Mouse (Mus musculus): ENCODE data around the gene Hoxc8.

The Hoxc8 gene

DNA sequence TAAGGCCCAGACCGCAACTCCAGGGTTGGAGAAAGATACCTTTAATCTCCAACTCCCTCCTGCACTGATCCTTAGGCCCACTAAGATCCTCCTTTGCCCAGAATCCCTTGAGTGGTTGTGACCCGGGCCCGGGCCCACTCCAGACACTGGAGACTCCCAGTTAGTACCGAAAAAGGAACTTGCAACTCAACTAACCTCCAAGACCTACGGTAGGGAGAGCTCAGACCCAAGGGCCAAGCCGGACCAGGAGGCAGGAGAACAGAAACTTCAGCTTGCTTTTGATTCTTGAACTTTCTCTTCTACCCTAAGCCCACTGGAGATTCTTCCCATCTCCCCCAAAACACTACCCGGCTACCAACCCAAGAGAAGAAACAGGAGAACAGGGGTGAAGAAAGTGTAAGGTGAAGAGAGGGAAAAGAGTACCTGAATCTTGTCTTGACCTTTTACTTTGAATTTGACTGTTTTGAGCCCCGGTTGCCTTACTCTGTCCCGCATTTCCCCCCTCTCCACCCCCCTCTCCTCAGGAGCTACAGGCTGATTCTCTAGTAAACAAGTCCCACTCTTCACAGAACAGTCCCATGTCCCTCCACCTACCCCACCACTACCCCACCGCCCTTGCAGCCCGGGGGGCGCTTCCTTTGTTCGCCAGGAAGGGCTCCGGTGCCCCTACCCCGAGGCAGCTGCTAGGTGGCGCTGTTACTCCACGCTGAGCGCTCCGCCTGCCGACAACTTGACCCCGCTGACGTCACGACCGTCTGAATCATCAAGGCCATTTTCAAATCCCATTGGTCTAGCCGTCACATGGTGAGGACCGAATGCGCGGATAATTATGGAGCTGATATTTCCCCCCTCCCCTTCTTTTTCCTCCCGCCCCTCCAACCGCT is 24.3 kb upstream of the Hoxc8 start:
- DNase-seq: peak; percentile 97

DNA sequence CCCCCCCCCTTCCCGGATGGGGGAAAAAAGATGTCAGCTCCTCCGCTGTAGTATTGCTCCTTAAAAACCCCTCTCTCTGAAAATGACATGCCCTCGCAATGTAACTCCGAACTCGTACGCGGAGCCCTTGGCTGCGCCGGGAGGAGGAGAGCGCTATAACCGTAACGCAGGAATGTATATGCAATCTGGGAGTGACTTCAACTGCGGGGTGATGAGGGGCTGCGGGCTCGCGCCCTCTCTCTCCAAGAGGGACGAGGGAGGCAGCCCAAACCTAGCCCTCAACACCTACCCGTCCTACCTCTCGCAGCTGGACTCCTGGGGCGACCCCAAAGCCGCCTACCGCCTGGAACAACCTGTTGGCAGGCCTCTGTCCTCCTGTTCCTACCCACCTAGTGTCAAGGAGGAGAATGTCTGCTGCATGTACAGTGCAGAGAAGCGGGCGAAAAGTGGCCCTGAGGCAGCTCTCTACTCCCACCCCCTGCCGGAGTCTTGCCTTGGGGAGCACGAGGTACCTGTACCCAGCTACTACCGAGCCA is 23.6 kb upstream of the Hoxc8 start, which contains the start of gene Hoxc10:
Hoxc10 (plus strand) TSS at position 21 of the 536 bp plus-strand sequence.
- peak; percentile 57 for DNase-seq

- no peak for DNase-seq
Measured at GRCm38 (mm10) chr15:102967312-102967510, 23.2 kb upstream of the Hoxc8 start, which contains the start of gene Hoxc5. Gene Hoxc5, plus strand, starts transcription at chr15:102967443.

DNA sequence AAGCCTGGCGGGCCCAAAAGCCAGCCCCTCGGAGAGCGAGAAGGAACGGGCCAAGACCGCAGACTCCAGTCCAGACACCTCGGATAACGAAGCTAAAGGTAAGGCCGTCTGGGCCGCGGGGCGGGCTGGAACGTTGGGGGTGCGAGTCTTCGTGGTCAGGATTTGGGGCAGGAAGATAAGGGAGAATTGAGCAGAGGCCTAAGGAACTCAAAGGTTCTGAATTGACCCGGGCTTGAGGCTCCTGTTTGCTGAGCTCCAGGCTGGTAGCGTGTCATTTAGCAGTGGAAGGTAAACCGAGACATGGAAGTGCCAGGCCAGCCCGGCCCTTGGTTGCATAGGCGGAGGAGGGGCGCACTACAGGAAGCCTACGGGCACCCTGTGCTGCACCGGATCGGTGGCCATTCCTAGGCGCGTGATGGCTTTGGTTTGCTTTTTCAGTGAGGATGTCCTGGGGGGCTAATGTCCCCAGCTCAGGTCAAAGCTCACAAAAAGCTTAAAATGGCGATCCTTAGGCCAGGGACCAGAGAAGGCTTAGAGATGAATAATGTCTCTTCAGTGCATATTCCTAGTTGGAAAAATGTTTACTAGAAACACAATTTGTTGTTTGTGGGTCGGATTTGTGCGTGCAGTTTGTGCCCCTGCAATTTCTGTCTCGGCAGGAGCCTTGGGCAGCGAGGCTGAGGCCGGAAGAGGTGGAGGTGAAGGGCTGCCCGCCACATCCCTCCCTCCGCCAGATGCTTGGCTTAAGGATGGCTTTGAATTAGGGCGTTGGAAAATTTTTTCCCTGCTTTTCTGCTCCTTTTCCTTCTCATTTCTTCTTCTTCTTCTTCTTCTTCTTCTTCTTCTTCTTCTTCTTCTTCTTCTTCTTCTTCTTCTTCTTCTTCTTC is 22.7 kb upstream of the Hoxc8 start:
- no peak for DNase-seq

DNA sequence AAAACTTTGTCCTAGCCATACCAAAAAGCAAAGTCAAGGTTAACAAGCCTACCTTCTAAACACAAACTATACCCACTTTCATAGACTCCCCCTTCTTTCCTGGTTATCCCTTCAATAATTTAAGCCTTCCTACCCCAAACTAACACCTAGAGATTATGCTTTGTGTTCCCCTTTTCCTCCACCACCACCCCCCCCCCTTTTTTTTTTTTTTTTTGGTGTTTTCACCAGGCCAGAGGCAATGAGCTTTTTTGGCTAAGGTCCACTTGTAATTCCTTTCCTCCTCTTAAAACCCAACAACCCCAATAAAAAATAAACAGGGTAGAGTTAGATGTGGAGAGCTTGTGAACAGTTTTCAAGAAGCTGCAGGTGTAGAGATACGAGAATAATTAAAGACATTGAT is 21.1 kb upstream of the Hoxc8 start:
- no peak for DNase-seq

DNA sequence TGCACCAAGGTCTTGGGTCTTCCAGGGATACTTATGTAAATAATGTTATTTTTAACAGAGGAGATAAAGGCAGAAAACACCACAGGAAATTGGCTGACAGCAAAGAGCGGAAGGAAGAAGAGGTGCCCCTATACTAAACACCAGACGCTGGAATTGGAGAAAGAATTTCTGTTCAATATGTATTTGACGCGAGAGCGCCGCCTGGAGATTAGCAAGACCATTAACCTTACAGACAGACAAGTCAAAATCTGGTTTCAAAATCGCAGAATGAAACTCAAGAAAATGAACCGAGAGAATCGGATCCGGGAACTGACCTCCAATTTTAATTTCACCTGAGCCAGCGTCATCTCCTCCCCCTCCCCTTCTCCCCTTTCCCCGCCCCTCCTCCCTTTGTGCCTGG is 19.7 kb upstream of the Hoxc8 start:
- DNase-seq: peak; percentile 62

DNA sequence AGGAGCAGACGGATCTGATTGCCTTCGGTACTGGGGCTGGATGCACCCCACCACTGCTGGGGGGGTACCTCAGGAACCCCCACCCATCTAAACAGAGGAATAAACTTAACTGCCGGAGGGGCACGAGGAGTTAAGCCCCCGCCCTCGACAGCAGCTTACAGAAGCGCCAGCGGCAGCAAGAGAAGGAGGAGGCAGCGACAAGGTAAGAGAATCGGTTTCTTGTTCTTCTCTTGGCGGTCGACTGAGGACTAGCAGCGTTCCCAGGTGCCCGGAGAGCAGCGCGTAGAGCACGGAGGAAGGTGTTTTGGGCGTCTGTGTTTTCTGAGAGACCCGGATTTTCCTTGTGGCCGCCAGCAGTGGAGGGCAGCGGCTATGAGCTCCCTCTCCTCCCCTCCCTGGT is 18.2 kb upstream of the Hoxc8 start:
- no peak for DNase-seq

DNA sequence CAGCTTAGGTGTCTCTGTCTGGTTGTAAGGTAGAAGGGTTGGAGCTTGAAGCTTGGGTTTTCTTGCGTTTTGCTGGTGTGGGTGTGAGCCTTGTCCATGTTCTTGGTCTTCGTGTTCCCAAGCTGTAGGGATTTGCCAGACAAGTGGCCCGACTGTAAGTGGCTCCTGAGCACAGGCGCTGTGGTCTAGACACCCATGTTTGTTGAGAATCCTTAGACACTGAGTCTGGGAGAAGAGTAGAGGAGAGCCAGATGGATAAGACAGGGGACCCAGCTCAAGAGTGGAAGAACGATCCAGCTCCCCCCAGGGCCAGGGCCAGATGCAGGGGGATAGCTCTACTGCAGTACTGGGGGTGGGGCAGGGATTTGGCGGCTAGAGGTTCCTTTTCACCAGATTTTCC is 17.7 kb upstream of the Hoxc8 start:
- no peak for DNase-seq

GRCm38 (mm10) chr15:102975034-102975433 is 15.4 kb upstream of the Hoxc8 start:
- DNase-seq: no peak

DNA sequence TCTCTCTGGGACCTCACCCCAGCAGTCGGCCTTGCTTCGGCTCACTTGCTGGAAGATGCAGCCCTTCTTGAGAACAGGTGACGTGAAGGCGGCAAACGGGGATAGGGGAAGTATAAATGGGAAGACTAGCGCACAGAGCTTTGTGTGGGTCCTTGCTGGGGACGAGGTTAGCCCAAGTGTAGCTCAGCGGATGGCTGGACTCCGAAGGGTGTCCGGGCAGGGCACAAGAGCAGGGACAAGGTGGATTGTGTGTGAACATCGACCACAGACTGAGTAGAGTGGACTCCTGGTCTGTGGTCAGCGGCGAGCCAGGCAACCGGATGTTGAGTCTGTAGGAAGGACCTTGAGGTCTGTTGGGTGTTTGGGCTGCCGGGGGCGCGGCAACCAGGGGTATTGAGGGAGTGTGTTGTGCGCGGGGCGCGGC is 14.7 kb upstream of the Hoxc8 start:
- DNase-seq: peak; percentile 70

- DNase-seq: no peak
Measured at GRCm38 (mm10) chr15:102976171-102976570, 14.2 kb upstream of the Hoxc8 start, which contains the start of gene Hoxc9. Gene Hoxc9, plus strand, starts transcription at chr15:102976439.

GRCm38 (mm10) chr15:102976631-102977422 is 13.6 kb upstream of the Hoxc8 start:
- DNase-seq: no peak

GRCm38 (mm10) chr15:102977423-102977974 is 12.9 kb upstream of the Hoxc8 start:
- no peak for DNase-seq

DNA sequence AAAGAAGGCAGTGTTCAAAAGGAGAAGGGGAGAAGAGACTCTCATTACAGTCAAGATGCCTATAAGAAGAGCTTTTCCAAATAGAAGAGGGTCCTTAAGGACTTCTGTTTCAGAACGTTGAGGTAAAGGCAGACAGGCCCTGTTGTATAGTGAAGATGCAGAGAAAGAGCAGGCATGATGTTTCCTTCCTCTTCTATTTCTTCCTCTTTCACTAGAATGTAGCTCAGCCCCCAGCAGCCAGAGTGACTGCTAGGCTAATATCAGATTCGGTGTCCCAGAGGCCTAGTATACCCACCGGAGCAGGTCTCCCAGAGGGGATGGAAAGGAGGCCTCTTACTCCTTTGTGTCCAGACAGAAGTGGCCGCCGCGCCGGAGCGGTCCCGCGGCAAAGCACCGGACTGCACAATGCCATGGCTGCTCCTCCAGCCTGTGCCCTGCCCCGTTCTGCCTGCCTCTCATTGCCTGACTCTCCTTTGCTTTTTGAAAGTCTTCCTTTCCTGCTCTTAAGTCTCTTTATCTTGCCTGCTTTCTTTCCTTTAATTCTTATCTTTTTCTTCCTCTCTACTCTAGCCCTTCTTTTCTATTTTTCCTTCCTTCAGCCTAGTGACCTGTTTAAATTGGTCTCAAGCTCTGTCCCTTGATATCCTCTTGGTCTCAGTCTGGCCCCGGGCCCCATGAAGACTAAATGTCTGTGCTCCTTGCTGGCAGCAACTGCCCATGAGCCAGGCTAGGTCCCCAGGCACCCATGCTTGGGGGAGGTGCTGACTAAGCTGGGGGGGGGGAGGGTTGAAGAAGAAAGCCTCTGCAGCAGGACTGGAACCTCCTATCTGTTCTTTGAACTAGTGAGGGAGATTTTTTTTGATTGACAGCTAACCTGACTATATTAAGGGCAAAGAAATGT is 11.5 kb upstream of the Hoxc8 start:
- no peak for DNase-seq

DNA sequence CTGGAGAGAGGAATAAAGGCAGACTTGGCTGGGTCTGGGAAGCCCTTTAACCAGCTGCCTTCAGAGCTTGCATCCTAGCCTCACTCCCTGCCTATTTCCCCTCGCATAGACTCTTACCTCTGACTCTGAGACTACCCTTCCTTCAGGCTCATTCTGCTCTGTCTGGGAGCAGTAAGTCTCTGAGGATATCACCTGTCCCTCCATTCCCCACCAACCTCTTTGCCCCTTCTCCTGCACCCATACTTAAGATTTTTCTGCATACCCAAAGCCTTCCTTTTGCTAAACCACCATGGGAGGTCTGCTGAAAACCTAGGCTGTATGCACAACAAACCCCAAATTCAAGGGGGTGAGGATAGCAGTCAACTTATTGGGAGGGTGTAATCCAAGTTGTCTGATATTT is 10.5 kb upstream of the Hoxc8 start:
- DNase-seq: no peak

- no peak for DNase-seq
Measured at GRCm38 (mm10) chr15:102980352-102980751, 10.1 kb upstream of the Hoxc8 start.

DNA sequence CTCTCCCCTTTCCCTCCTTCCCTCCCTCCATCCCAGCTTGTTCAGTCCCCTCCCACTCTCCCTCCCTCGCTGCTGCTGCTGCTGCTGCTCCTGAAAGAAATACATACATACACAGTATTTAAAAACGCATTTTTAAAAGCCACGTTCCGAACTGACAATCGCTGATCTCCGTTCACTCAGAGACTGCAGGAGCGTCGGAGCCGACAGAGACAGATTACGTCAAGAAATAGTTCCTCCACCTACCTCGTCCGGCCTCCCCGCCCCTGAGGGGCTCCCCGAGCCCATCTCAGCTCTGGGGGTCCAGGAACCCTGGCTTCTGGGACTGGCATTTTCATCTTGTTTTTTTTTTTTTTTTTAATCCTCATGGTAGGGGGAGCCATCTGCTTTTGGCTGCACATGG is 9.5 kb upstream of the Hoxc8 start:
- DNase-seq: no peak

- peak; percentile 74 for DNase-seq
Measured at GRCm38 (mm10) chr15:102981379-102982288, 8.8 kb upstream of the Hoxc8 start.

- no peak for DNase-seq
Measured at GRCm38 (mm10) chr15:102983716-102984115, 6.7 kb upstream of the Hoxc8 start.

GRCm38 (mm10) chr15:102984521-102984920 is 5.9 kb upstream of the Hoxc8 start:
- no peak for DNase-seq
